Mouse (Mus musculus): Measurements from ENCODE around the gene D630003M21Rik. TPM values are rescaled to one million over a fixed set of nuclear protein-coding genes. Genes with fewer than 3 reads are reported as not detected.
A peak's percentile ranks its signal among the peaks of the same experiment; 100 is the strongest.

Gene D630003M21Rik
- polyA plus RNA-seq, 1 experiment, result 0.25 TPM

- Histone ChIP-seq H3K4me3 (no peak overlapping the region), H3K27me3 (ENCODE audit: control insufficient read depth, insufficient read depth, insufficient read length) (peaks cover 27% of the 10 kb centered on the region), H3K4me2 (ENCODE audit: low read depth) (no peak overlapping the region), H3ac (ENCODE audit: control insufficient read depth, insufficient read length) (no peak overlapping the region), H3K79me2 (ENCODE audit: control insufficient read depth, insufficient read depth) (no peaks in the 10 kb centered on the region), H3K36me3 (ENCODE audit: control insufficient read depth, insufficient read depth) (no peaks in the 10 kb centered on the region)
- no peak for TF ChIP-seq REST (IDR thresholded peaks at IDR 0.05; ENCODE audit: insufficient read depth, insufficient read length)
- TF ChIP-seq SRF (IDR thresholded peaks at IDR 0.05; ENCODE audit: control insufficient read depth, insufficient read length, low read depth), result no peak
- no peak for TF ChIP-seq MYOD1 (IDR thresholded peaks at IDR 0.05; ENCODE audit: control insufficient read depth in 1 of 3, insufficient read length in 2 of 3, low read depth in 2 of 3)
- no peak for TF ChIP-seq USF1 (IDR thresholded peaks at IDR 0.05; ENCODE audit: low read depth)
- TF ChIP-seq TCF12 (IDR thresholded peaks at IDR 0.05; ENCODE audit: insufficient read depth, poor library complexity, severe bottlenecking), result no peak
- no peak for TF ChIP-seq MYOG (IDR thresholded peaks at IDR 0.05; ENCODE audit: control insufficient read depth in 1 of 3, insufficient read depth in 1 of 3, insufficient read length in 2 of 3, low read depth in 2 of 3)
- TF ChIP-seq MAX (IDR thresholded peaks at IDR 0.05; ENCODE audit: low read depth), result no peak
- TF ChIP-seq POLR2A (IDR thresholded peaks at IDR 0.05; ENCODE audit: insufficient read length, low read depth), result no peak
- no peak for TF ChIP-seq E2F4 (IDR thresholded peaks at IDR 0.05; ENCODE audit: insufficient read depth)
Measured at GRCm38 (mm10) chr2:158273646-158274045, 44.6 kb upstream of the D630003M21Rik start.

GRCm38 (mm10) chr2:158270017-158270416 lies 41.0 kb upstream of the D630003M21Rik start:
- H3K36me3 ChIP-seq (ENCODE audit: control insufficient read depth, insufficient read depth), result no peaks in the 10 kb centered on the region
- H3K79me2 ChIP-seq (ENCODE audit: control insufficient read depth, insufficient read depth), result no peaks in the 10 kb centered on the region
- peaks cover 38% of the 10 kb centered on the region for H3K27me3 ChIP-seq (ENCODE audit: control insufficient read depth, insufficient read depth, insufficient read length)
- H3K4me3 ChIP-seq, result no peak overlapping the region
- no peak overlapping the region for H3K4me2 ChIP-seq (ENCODE audit: low read depth)
- no peak for TF ChIP-seq REST (IDR thresholded peaks at IDR 0.05; ENCODE audit: insufficient read depth, insufficient read length)
- TF ChIP-seq CEBPB (IDR thresholded peaks at IDR 0.05; ENCODE audit: insufficient read depth, poor library complexity, severe bottlenecking), result no peak
- peak; percentile 22 for TF ChIP-seq USF1 (IDR thresholded peaks at IDR 0.05; ENCODE audit: low read depth)
- no peak overlapping the region for H3ac ChIP-seq (ENCODE audit: control insufficient read depth, insufficient read length)

DNA sequence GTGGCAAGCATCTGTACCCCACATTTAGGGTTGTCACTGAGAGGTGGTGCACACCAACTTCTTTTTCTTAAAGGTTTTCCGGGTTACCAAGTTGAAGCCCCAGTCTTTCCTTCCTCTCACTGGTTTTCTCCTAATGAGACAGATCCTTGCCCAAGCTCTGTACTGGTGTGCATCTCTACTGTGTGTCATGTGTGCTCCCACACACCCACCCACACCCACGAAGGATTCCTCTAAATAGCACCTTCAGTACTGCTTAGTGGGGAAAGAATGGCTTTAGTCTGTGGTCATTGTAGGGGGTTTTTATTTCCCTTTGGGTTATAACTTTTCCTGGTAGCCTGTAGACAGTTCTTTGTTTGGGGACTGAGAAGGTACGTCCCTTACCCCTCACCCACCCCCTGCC lies 35.9 kb upstream of the D630003M21Rik start:
- TF ChIP-seq REST (IDR thresholded peaks at IDR 0.05; ENCODE audit: insufficient read depth, insufficient read length) (no peak), MYOG (IDR thresholded peaks at IDR 0.05; ENCODE audit: control insufficient read depth in 1 of 3, insufficient read depth in 1 of 3, insufficient read length in 2 of 3, low read depth in 2 of 3) (no peak), E2F4 (IDR thresholded peaks at IDR 0.05; ENCODE audit: insufficient read depth) (no peak), USF1 (IDR thresholded peaks at IDR 0.05; ENCODE audit: low read depth) (no peak), POLR2A (IDR thresholded peaks at IDR 0.05; ENCODE audit: insufficient read length, low read depth) (no peak), SRF (IDR thresholded peaks at IDR 0.05; ENCODE audit: control insufficient read depth, insufficient read length, low read depth) (no peak), TCF3 (IDR thresholded peaks at IDR 0.05; ENCODE audit: insufficient read length, low read depth) (no peak), MYOD1 (IDR thresholded peaks at IDR 0.05; ENCODE audit: control insufficient read depth in 1 of 3, insufficient read length in 2 of 3, low read depth in 2 of 3) (no peak), TCF12 (IDR thresholded peaks at IDR 0.05; ENCODE audit: insufficient read depth, poor library complexity, severe bottlenecking) (no peak), POLR2AphosphoS2 (IDR thresholded peaks at IDR 0.05; ENCODE audit: insufficient read length, low read depth) (no peak), MAX (IDR thresholded peaks at IDR 0.05; ENCODE audit: low read depth) (no peak)
- H3K79me2 ChIP-seq (ENCODE audit: control insufficient read depth, insufficient read depth), result no peaks in the 10 kb centered on the region
- no peak overlapping the region for H3ac ChIP-seq (ENCODE audit: control insufficient read depth, insufficient read length)

GRCm38 (mm10) chr2:158259498-158259897 lies 30.5 kb upstream of the D630003M21Rik start:
- peaks cover 6% of the 10 kb centered on the region for H3K27me3 ChIP-seq (ENCODE audit: control insufficient read depth, insufficient read depth, insufficient read length)

More for the DNA sequence above, 35.9 kb upstream of the D630003M21Rik start:
- Histone ChIP-seq H3K4me3 (no peak overlapping the region), H3K36me3 (ENCODE audit: control insufficient read depth, insufficient read depth) (no peaks in the 10 kb centered on the region), H3K4me2 (ENCODE audit: low read depth) (no peak overlapping the region), H3K27me3 (ENCODE audit: control insufficient read depth, insufficient read depth, insufficient read length) (peaks cover 26% of the 10 kb centered on the region)

GRCm38 (mm10) chr2:158258781-158259180 lies 29.8 kb upstream of the D630003M21Rik start:
- H3K4me2 ChIP-seq (ENCODE audit: low read depth), result peak overlapping the region; percentile 38
- no peak overlapping the region for H3ac ChIP-seq (ENCODE audit: control insufficient read depth, insufficient read length)
- TF ChIP-seq SRF (IDR thresholded peaks at IDR 0.05; ENCODE audit: control insufficient read depth, insufficient read length, low read depth) (no peak), E2F4 (IDR thresholded peaks at IDR 0.05; ENCODE audit: insufficient read depth) (no peak), CEBPB (IDR thresholded peaks at IDR 0.05; ENCODE audit: insufficient read depth, poor library complexity, severe bottlenecking) (no peak), REST (IDR thresholded peaks at IDR 0.05; ENCODE audit: insufficient read depth, insufficient read length) (no peak)
- H3K36me3 ChIP-seq (ENCODE audit: control insufficient read depth, insufficient read depth), result no peaks in the 10 kb centered on the region
- peaks cover 6% of the 10 kb centered on the region for H3K27me3 ChIP-seq (ENCODE audit: control insufficient read depth, insufficient read depth, insufficient read length)
- no peak overlapping the region for H3K4me3 ChIP-seq
- H3K79me2 ChIP-seq (ENCODE audit: control insufficient read depth, insufficient read depth), result no peaks in the 10 kb centered on the region

More at GRCm38 (mm10) chr2:158259498-158259897, 30.5 kb upstream of the D630003M21Rik start:
- TF ChIP-seq POLR2AphosphoS2 (IDR thresholded peaks at IDR 0.05; ENCODE audit: insufficient read length, low read depth) (no peak), MAX (IDR thresholded peaks at IDR 0.05; ENCODE audit: low read depth) (no peak), TCF12 (IDR thresholded peaks at IDR 0.05; ENCODE audit: insufficient read depth, poor library complexity, severe bottlenecking) (no peak), USF1 (IDR thresholded peaks at IDR 0.05; ENCODE audit: low read depth) (no peak), TCF3 (IDR thresholded peaks at IDR 0.05; ENCODE audit: insufficient read length, low read depth) (no peak), CEBPB (IDR thresholded peaks at IDR 0.05; ENCODE audit: insufficient read depth, poor library complexity, severe bottlenecking) (no peak), MYOD1 (IDR thresholded peaks at IDR 0.05; ENCODE audit: control insufficient read depth in 1 of 3, insufficient read length in 2 of 3, low read depth in 2 of 3) (no peak), SRF (IDR thresholded peaks at IDR 0.05; ENCODE audit: control insufficient read depth, insufficient read length, low read depth) (no peak), REST (IDR thresholded peaks at IDR 0.05; ENCODE audit: insufficient read depth, insufficient read length) (no peak), MYOG (IDR thresholded peaks at IDR 0.05; ENCODE audit: control insufficient read depth in 1 of 3, insufficient read depth in 1 of 3, insufficient read length in 2 of 3, low read depth in 2 of 3) (no peak)
- no peak overlapping the region for H3K4me3 ChIP-seq
- H3K79me2 ChIP-seq (ENCODE audit: control insufficient read depth, insufficient read depth), result no peaks in the 10 kb centered on the region
- H3ac ChIP-seq (ENCODE audit: control insufficient read depth, insufficient read length), result no peak overlapping the region
- no peak overlapping the region for H3K4me2 ChIP-seq (ENCODE audit: low read depth)
- no peaks in the 10 kb centered on the region for H3K36me3 ChIP-seq (ENCODE audit: control insufficient read depth, insufficient read depth)

Data from myocyte (in vitro differentiated cells).